Mouse (Mus musculus) CH12.LX (cell line): Measurements from ENCODE around the gene Gm45808. TPM values are rescaled to one million over a fixed set of nuclear protein-coding genes. Genes with fewer than 3 reads are reported as not detected.
A peak's percentile ranks its signal among the peaks of the same experiment; 100 is the strongest.

Source experiments
- DNase-seq: peaks from one replicate; pipeline ENCODE4 v3.0.0-alpha.2; 2013; ENCODE audit errors: extremely low read depth
- H3K27ac ChIP-seq: 2 replicates; pipeline ENCODE4 v1.5.1; 2012; ENCODE audit warnings: low read depth, mild to moderate bottlenecking, control low read depth, moderate library complexity; ENCODE audit not compliant: insufficient read depth
- H3K27me3 ChIP-seq: replicated peaks from 2 replicates; pipeline ENCODE3; 2012; ENCODE audit warnings: inconsistent platforms
- H3K36me3 ChIP-seq, 2 experiments: replicated peaks in 1 of 2; 2 replicates each; pipeline versions ENCODE3 to v1.6.1; 2012; ENCODE audit warnings: inconsistent platforms in 1 of 2, low read length in 1 of 2, mild to moderate bottlenecking in 1 of 2, mixed read lengths in 1 of 2, moderate library complexity in 1 of 2; ENCODE audit not compliant: control insufficient read depth in 1 of 2, insufficient read depth in 1 of 2
- H3K4me1 ChIP-seq, 2 experiments: 2 replicates each; pipeline ENCODE4 v1.6.1; 2012; ENCODE audit warnings: inconsistent platforms in 1 of 2, moderate library complexity in 1 of 2; ENCODE audit not compliant: insufficient read depth in 2 of 2, control insufficient read depth in 1 of 2
- H3K4me2 ChIP-seq: 2 replicates; pipeline ENCODE4 v1.6.1; 2012; ENCODE audit warnings: low read depth, mild to moderate bottlenecking, control low read depth; ENCODE audit not compliant: poor library complexity, insufficient read depth, severe bottlenecking
- H3K4me3 ChIP-seq, 3 experiments: fragments of 150-350 bp in 1 of 3; sonication (generic) in 1 of 3; replicated peaks in 1 of 3; 2 replicates each; pipeline versions ENCODE3 to v1.5.1; 2011 to 2012; ENCODE audit warnings: low read depth in 2 of 3, low read length in 2 of 3, mild to moderate bottlenecking in 2 of 3, moderate library complexity in 2 of 3, control low read depth in 1 of 3, improper control_type of control experiment in 1 of 3, inconsistent platforms in 1 of 3, mixed read lengths in 1 of 3; ENCODE audit not compliant: poor library complexity in 1 of 3
- H3K79me2 ChIP-seq: replicated peaks from 2 replicates; pipeline ENCODE4 v1.6.1; 2012; ENCODE audit warnings: mild to moderate bottlenecking, moderate library complexity; ENCODE audit not compliant: control insufficient read depth, poor library complexity, insufficient read depth, severe bottlenecking; ENCODE audit errors: extremely low read depth
- H3K9ac ChIP-seq: 2 replicates; pipeline ENCODE4 v1.6.1; 2012; ENCODE audit warnings: low read depth, mild to moderate bottlenecking, control low read depth, moderate library complexity; ENCODE audit not compliant: insufficient read depth
- H3K9me3 ChIP-seq: replicated peaks from 2 replicates; pipeline ENCODE3; 2012; ENCODE audit warnings: low read length, inconsistent platforms, mixed read lengths
- CHD1 ChIP-seq: IDR thresholded peaks from 2 replicates; pipeline ENCODE4 v1.6.1; 2012; ENCODE audit warnings: low read depth, low read length, improper control_type of control experiment, inconsistent platforms
- EP300 ChIP-seq: IDR thresholded peaks from 2 replicates; pipeline ENCODE4 v1.6.1; 2011; ENCODE audit warnings: low read length, improper control_type of control experiment
- HCFC1 ChIP-seq: IDR thresholded peaks from 2 replicates; pipeline ENCODE4 v1.6.1; 2012; ENCODE audit warnings: low read depth, mild to moderate bottlenecking, inconsistent platforms, low read length, improper control_type of control experiment
- IRF4 ChIP-seq: IDR thresholded peaks from 2 replicates; pipeline ENCODE4 v1.6.1; 2014; ENCODE audit warnings: low read depth, mild to moderate bottlenecking, inconsistent platforms, low read length, improper control_type of control experiment
- JUN ChIP-seq: IDR thresholded peaks from 2 replicates; pipeline ENCODE4 v1.6.1; 2011; ENCODE audit warnings: low read depth, mild to moderate bottlenecking, low read length, improper control_type of control experiment, moderate library complexity; ENCODE audit not compliant: insufficient read depth
- JUND ChIP-seq: conservative IDR thresholded peaks from 2 replicates; pipeline ENCODE4 v1.6.1; 2011; ENCODE audit warnings: low read depth, low read length, improper control_type of control experiment
- KAT2A ChIP-seq: IDR thresholded peaks from 2 replicates; pipeline ENCODE4 v1.6.1; 2012; ENCODE audit warnings: low read length, improper control_type of control experiment, inconsistent platforms; ENCODE audit not compliant: insufficient replicate concordance
- MAFK ChIP-seq: IDR thresholded peaks from 2 replicates; pipeline ENCODE4 v1.6.1; 2011; ENCODE audit warnings: low read length, improper control_type of control experiment; ENCODE audit not compliant: insufficient replicate concordance
- MAX ChIP-seq: IDR thresholded peaks from 2 replicates; pipeline ENCODE4 v1.6.1; 2011; ENCODE audit warnings: low read length, improper control_type of control experiment
- MAZ ChIP-seq: IDR thresholded peaks from 2 replicates; pipeline ENCODE4 v1.6.1; 2012; ENCODE audit warnings: low read depth, mild to moderate bottlenecking, inconsistent platforms, low read length, improper control_type of control experiment, moderate library complexity
- MEF2A ChIP-seq: IDR thresholded peaks from 2 replicates; pipeline ENCODE4 v1.6.1; 2014; ENCODE audit warnings: low read depth, mild to moderate bottlenecking, inconsistent platforms, low read length, improper control_type of control experiment, borderline replicate concordance
- MXI1 ChIP-seq: IDR thresholded peaks from 2 replicates; pipeline ENCODE4 v1.6.1; 2011; ENCODE audit warnings: mild to moderate bottlenecking, low read depth, low read length, improper control_type of control experiment
- NRF1 ChIP-seq: IDR thresholded peaks from 2 replicates; pipeline ENCODE4 v1.6.1; 2014; ENCODE audit warnings: low read depth, mild to moderate bottlenecking, inconsistent platforms, low read length, improper control_type of control experiment, moderate library complexity
- POLR2A ChIP-seq: IDR thresholded peaks from 2 replicates; pipeline ENCODE4 v1.6.1; 2011; ENCODE audit warnings: low read depth, mild to moderate bottlenecking, improper control_type of control experiment, low read length
- POLR2AphosphoS2 ChIP-seq: IDR thresholded peaks from 2 replicates; pipeline ENCODE4 v1.6.1; 2011; ENCODE audit warnings: low read depth, low read length, improper control_type of control experiment
- RAD21 ChIP-seq: IDR thresholded peaks from 2 replicates; pipeline ENCODE4 v1.6.1; 2011; ENCODE audit warnings: low read depth, mild to moderate bottlenecking, low read length, improper control_type of control experiment, moderate library complexity
- RCOR1 ChIP-seq: conservative IDR thresholded peaks from 2 replicates; pipeline ENCODE4 v1.6.1; 2012; ENCODE audit warnings: low read depth, mild to moderate bottlenecking, inconsistent platforms, low read length, improper control_type of control experiment
- SIN3A ChIP-seq: IDR thresholded peaks from 2 replicates; pipeline ENCODE4 v1.6.1; 2012; ENCODE audit warnings: low read length, improper control_type of control experiment, inconsistent platforms
- SMC3 ChIP-seq: IDR thresholded peaks from 2 replicates; pipeline ENCODE4 v1.6.1; 2011; ENCODE audit warnings: low read depth, low read length, improper control_type of control experiment
- TBP ChIP-seq: conservative IDR thresholded peaks from 2 replicates; pipeline ENCODE4 v1.6.1; 2011; ENCODE audit warnings: low read depth, low read length, improper control_type of control experiment
- UBTF ChIP-seq: IDR thresholded peaks from 2 replicates; pipeline ENCODE4 v1.6.1; 2012; ENCODE audit warnings: low read depth, mild to moderate bottlenecking, inconsistent platforms, low read length, improper control_type of control experiment, moderate library complexity
- USF2 ChIP-seq: conservative IDR thresholded peaks from 2 replicates; pipeline ENCODE4 v1.6.1; 2011; ENCODE audit warnings: low read depth, low read length, improper control_type of control experiment
- ZC3H11A ChIP-seq: IDR thresholded peaks from 2 replicates; pipeline ENCODE4 v1.6.1; 2012; ENCODE audit warnings: low read depth, mild to moderate bottlenecking, inconsistent platforms, low read length, improper control_type of control experiment
- ZMIZ1 ChIP-seq: IDR thresholded peaks from 2 replicates; pipeline ENCODE4 v1.6.1; 2012; ENCODE audit warnings: low read depth, mild to moderate bottlenecking, inconsistent platforms, low read length, improper control_type of control experiment
- dilution Hi-C: fragments of 300-500 bp; cut with MboI; formaldehyde crosslinking; loops from 2 replicates; pipeline ENCODE4 v1.14.3; 2020; ENCODE audit warnings: low sequenced_read_pairs; ENCODE audit not compliant: extremely low pct_unique_long_range_greater_than_20kb, extremely low pct_ligation_motif_present
- in situ Hi-C: fragments of 300-500 bp; cut with MboI; formaldehyde crosslinking; loops from 3 replicates; pipeline ENCODE4 v1.14.3; 2019; ENCODE audit warnings: low sequenced_read_pairs, low pct_ligation_motif_present, low pct_unique_long_range_greater_than_20kb, mixed read lengths
- polyA plus RNA-seq: library from polyadenylated mRNA; unstranded; fragments of >175 nt; gene quantifications from 2 replicates; pipeline ENCODE4 v1.2.1, GENCODE M21; 2012; ENCODE audit warnings: low read depth; ENCODE audit not compliant: insufficient read length
- total RNA-seq, 2 experiments: library from RNA; depleted of rRNA; stranded (reverse); fragments of 300-350 nt in 1 of 2; fragments of >200 nt in 1 of 2; gene quantifications; 2 replicates each; pipeline ENCODE4 v1.2.3; 2012 to 2014

Gm45808 gene
- total and polyA plus RNA-seq, 3 experiments = 0.85 to 5.0 TPM; not detected in 1

DNA sequence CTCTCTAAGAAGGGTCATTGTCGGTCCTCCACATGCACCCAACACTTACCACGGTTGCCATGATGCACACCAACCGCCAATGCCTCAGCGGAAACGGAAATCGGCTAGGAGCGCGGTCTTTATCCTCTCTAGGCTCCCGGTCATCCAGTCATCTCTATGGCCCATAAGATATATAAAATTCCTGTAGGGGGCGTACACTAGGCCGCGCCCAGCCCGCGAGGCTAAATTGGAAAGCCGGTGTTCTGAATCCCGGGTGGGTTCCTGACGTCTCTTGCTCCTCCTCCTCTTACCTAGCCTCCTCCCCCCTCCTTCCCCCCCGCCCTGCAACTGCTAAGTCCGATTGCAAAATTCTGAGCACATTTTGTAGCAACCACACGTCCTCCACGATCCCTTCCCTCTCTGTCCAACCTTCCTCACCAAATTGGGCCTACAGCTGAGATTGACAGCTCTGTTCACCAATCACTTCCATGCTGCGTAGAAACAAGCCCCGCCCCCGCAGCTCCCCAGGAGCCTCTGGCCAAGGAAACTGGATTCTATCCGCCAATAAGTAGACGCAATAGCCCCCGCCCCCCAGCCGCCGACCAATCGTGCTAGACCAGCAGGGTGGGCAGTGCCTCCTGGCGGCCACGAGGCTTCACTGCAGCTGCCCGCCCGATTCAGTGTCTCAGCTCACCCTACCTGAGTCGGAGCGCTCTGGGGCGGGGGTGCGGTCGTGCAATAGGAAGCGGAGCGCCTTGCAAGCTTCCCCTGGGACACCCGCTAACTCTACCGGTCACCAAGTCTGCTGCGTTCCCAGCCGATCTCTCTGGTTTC, 52.2 kb downstream of the Gm45808 start, which contains the start of gene Gys1 (continued):
- TF ChIP-seq USF2 (no peak), UBTF (peak; percentile 51; the same call in 1 of the 2 replicates), RAD21 (peak; percentile 29), SIN3A (peak; percentile 98), POLR2A (peak; percentile 87), MAFK (0 out of 2 replicates have a peak, but pooled peaks have one; percentile 11), KAT2A (peak; percentile 86), EP300 (no peak), TBP (peak; percentile 90), IRF4 (peak; percentile 58), POLR2AphosphoS2 (0 out of 2 replicates have a peak, but pooled peaks have one; percentile 48), ZC3H11A (no peak)

GRCm38 (mm10) chr7:45433835-45434202, 52.8 kb downstream of the Gm45808 start:
- Histone ChIP-seq H3K4me1 (peaks cover 10 to 62% of the 10 kb centered on the region in 2 experiments; a peak in 3 of 4 replicates), H3K36me3 (peaks cover 33 to 58% of the 10 kb centered on the region in 2 experiments), H3K9ac (peak overlapping the region; percentile 97), H3K4me3 (peak overlapping the region; percentile 87 to 100 (median 95)), H3K79me2 (peaks cover 36% of the 10 kb centered on the region), H3K4me2 (peak overlapping the region; percentile 80), H3K27ac (peak overlapping the region; percentile 58), H3K27me3 (no peaks in the 10 kb centered on the region), H3K9me3 (no peaks in the 10 kb centered on the region)
- dilution Hi-C loops = no loop called here
- in situ Hi-C loops = no loop called here
- DNase-seq = no peak
- TF ChIP-seq CHD1 (0 out of 2 replicates have a peak, but pooled peaks have one; percentile 11), SMC3 (no peak), RCOR1 (no peak), USF2 (no peak)

- dilution Hi-C loops = no loop called here
- TF ChIP-seq MAX (no peak), ZMIZ1 (no peak), EP300 (no peak), JUND (no peak), RCOR1 (no peak), MXI1 (no peak), MEF2A (no peak), JUN (no peak), RAD21 (no peak), NRF1 (no peak), HCFC1 (no peak), KAT2A (no peak), MAFK (no peak), MAZ (no peak), POLR2A (no peak)
Observed at GRCm38 (mm10) chr7:45426556-45426955, 60.1 kb downstream of the Gm45808 start.

More at GRCm38 (mm10) chr7:45426556-45426955, 60.1 kb downstream of the Gm45808 start:
- Histone ChIP-seq H3K4me2 (no peak overlapping the region), H3K79me2 (peaks cover 18% of the 10 kb centered on the region), H3K27me3 (no peaks in the 10 kb centered on the region), H3K4me3 (no peak overlapping the region), H3K36me3 (peaks cover 87 to 98% of the 10 kb centered on the region in 2 experiments), H3K4me1 (peaks cover 7 to 13% of the 10 kb centered on the region in 2 experiments; a peak in 2 of 4 replicates), H3K27ac (no peak overlapping the region), H3K9me3 (no peaks in the 10 kb centered on the region), H3K9ac (no peak overlapping the region)
- in situ Hi-C loops = no loop called here
- DNase-seq = no peak
